Mouse (Mus musculus) CD8-positive naive resting alpha-beta T cell, adult 57 days (primary cell): Measurements from ENCODE around the gene Olfr39. TPM values are rescaled to one million over a fixed set of nuclear protein-coding genes. Genes with fewer than 3 reads are reported as not detected.

Experiments
- total RNA-seq: library from RNA; stranded (reverse); gene quantifications from one replicate; pipeline ENCODE4 v1.2.4, GENCODE M21; 2023

The Olfr39 gene
- not detected for total RNA-seq

DNA sequence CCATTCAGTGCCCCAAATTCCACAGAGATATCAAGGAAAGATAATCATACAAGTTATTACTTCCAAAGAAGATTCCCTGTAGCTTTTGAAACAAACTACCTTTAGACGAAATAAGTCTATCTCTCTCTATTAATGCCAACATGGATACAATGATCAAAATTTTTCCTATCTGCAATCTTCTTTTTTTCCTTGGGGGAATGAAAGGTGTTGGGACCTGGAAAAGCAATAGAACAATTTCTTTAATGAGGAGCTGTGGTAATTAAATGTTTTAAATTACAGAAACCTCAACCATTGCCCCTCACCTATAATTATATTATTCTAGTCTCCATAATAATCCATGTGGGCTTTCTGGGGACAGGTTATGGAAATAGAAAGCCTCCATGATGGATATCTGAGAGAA, at the start of gene Olfr39:
Gene Olfr39 (plus strand): TSS at position 301 of the 400 bp plus-strand sequence.

DNA sequence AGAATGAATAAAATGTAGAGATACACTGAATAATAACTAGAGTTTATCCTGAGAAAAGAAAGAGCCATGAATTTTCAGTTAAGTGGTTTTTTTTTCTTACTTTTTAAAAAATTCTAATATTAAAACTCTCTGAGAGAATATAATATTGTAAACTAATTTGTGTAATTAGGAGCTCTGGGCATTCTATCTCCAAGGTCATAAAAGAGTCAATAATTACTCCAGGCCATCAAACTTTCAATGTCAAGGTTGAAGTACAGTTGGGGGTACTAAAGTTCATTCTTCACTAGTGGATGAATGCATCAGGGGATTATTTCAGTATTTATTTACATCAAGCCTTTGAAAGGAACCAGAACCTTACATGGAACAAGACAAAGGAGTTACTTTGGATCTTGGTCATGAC, 45.3 kb upstream of the Olfr39 start, which contains the start of gene Olfr872:
Gene Olfr872 (plus strand): TSS at position 301 of the 400 bp plus-strand sequence.

DNA sequence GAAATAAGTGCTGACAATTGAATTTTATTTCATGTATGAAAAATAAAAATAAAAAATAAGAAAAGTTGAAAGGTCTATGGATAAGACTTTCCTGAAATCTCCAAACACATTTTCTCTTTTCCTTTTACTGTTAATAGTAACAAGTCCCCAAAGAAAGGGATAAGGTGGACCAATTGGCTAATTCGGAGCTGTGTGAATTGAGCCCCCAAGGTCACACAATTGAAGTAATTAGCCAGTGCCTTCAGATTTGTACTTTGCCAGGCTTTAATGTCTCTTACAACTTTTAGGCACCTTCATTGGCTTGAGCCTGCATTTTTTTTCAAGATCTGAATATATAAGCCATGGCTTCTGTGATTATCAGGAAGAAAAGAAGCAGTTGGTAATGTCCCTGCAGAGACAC, 16.1 kb downstream of the Olfr39 start, which contains the start of gene Olfr873:
Gene Olfr873 (plus strand): TSS at position 301 of the 400 bp plus-strand sequence.

DNA sequence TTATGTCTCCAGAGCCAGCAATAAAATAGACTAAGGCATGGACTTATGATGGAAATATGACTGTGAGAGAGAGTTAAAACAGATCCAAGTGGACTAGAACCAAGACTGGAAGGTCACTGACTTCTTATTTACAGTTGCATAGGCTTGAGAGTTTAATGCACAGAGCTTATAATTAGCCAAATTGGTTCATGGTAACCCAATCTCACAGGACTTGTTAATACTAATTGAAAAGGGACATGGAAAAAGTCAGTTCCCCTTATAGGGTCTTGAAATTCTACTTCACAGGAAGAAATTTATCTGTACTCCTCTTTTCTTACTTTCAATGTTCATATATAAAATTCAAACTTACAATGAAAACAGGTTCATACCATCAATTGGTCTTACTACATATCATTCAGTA, 53.8 kb downstream of the Olfr39 start, which contains the start of gene Olfr18:
Gene Olfr18 (minus strand): TSS at position 101 of the 400 bp plus-strand sequence.

Other genes with a start within 250 kb of the Olfr39 start
- not detected for gene Olfr867, start 224.8 kb upstream of the Olfr39 start, total RNA-seq
- gene Olfr868, start 183.7 kb upstream of the Olfr39 start, total RNA-seq: not detected
- not detected for gene Olfr869, start 153.3 kb upstream of the Olfr39 start, total RNA-seq
- not detected for gene Olfr870, start 108.3 kb upstream of the Olfr39 start, total RNA-seq
- gene Olfr871, start 70.1 kb upstream of the Olfr39 start, total RNA-seq: not detected
- not detected for gene Olfr872, start 45.2 kb upstream of the Olfr39 start, total RNA-seq
- gene Olfr873, start 16.2 kb downstream of the Olfr39 start, total RNA-seq: not detected
- not detected for gene Olfr18, start 53.7 kb downstream of the Olfr39 start, total RNA-seq
- gene Zfp560, start 102.8 kb downstream of the Olfr39 start, total RNA-seq: 11.6 TPM
- gene Zfp26, start 177.8 kb downstream of the Olfr39 start, total RNA-seq: 42.2 TPM
- gene Zfp426, start 210.4 kb downstream of the Olfr39 start, total RNA-seq: 22.1 TPM
- 31.1 TPM for gene Zfp266, start 239.1 kb downstream of the Olfr39 start, total RNA-seq